Mouse (Mus musculus): ENCODE results near the gene Fam69b. TPM values are rescaled to one million over a fixed set of nuclear protein-coding genes. Genes with fewer than 3 reads are reported as not detected.

Gene Fam69b
- total and polyA plus RNA-seq, 3 experiments, result 20.0 to 47.6 (median 21.1) TPM

DNA sequence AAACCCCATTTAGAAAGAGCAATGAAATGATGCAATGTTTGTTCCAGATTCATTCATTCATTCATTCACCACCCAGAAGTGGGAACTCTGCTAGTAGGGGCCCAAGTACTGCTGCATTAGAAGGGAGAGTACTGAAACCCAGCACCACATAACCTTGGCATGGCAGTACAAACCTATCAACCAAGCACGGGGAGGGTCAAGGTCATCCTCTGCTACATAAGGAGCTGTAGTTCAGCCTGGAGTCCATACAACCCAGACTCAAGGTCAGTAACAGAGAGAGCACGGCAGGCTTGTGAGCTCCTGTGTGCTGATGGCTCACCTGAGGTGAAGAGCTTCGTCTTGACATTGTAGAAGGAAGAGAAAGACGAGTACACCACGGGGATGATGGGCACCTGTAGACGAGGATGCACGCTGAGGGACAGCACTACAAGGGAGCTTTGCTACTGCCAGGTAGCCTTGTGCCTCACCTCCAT, 33.8 kb upstream of the Fam69b start:
- H3K27ac ChIP-seq, result no peak overlapping the region
- TF ChIP-seq POLR2A (IDR thresholded peaks at IDR 0.05; ENCODE audit: insufficient read depth, low read depth, low read length) (peak; percentile 80), CTCF (IDR thresholded peaks at IDR 0.05) (no peak)
- H3K4me1 ChIP-seq (ENCODE audit: control insufficient read depth, insufficient read depth, low read length), result no peaks in the 10 kb centered on the region; the same call in 1 of the 2 replicates
- no peak overlapping the region for H3K4me3 ChIP-seq
- no peak overlapping the region for H3K9ac ChIP-seq (ENCODE audit: low read depth, low read length)
- H3K36me3 ChIP-seq (ENCODE audit: control insufficient read depth, insufficient read depth, low read length), result peaks cover 5% of the 10 kb centered on the region; the same call in 1 of the 2 replicates
- WGBS, result 54% methylated on average over 7 of the region's 7 CpGs
- H3K79me2 ChIP-seq (replicated peaks; ENCODE audit: control insufficient read depth, insufficient read depth, low read length), result no peaks in the 10 kb centered on the region
- no peaks in the 10 kb centered on the region for H3K27me3 ChIP-seq (ENCODE audit: control insufficient read depth, insufficient read depth, low read length)
- intact Hi-C loops (cut with DNase I), result no loop called here
- no peak for DNase-seq

DNA sequence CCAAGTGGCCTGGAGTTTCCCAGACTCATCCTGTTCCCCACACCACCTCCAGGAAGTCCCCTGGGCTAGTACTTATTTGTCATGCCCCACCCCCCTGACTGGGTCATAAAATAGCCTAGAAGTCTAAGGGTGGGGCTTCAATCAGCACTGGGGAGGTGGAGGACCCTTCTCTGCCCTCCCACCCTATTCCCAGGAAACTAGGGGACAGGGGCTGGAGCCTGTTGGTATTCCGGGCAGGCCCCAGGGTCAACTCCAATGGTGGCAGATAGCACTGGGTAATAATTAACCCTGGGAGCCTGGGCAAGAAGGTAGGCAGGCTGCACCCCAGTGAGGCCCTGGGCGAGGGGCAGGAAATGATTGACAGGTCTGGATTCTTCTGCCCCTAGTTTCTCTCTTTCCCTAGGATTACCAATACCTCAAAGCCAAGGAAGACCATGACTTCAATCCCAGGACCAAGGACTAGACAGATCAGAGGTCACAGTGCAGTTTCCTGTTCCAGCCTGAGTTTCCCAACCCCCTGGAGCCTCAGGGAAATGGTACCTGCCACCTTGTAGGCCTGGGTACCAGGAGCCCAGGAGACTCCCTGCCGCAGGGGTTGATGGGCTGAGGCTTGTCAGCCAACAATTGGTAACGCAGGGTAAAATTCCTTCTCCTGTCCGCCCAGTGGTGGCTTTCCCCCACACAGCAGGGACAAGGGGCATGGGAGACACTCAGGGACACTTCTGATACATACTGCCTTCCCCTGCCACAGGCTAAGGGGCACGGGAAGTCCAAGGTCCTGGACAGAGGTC, 33.1 kb upstream of the Fam69b start:
- TF ChIP-seq POLR2A (IDR thresholded peaks at IDR 0.05; ENCODE audit: insufficient read depth, low read depth, low read length) (peak; percentile 49), CTCF (IDR thresholded peaks at IDR 0.05) (no peak), EP300 (IDR thresholded peaks at IDR 0.05; ENCODE audit: insufficient read depth, low read depth, low read length) (peak; percentile 4; the same call in 1 of the 2 replicates)
- 57% methylated on average over 6 of the region's 6 CpGs for WGBS
- Histone ChIP-seq H3K4me3 (no peak overlapping the region), H3K36me3 (ENCODE audit: control insufficient read depth, insufficient read depth, low read length) (peaks cover 5% of the 10 kb centered on the region; the same call in 1 of the 2 replicates), H3K9ac (ENCODE audit: low read depth, low read length) (no peak overlapping the region), H3K79me2 (replicated peaks; ENCODE audit: control insufficient read depth, insufficient read depth, low read length) (no peaks in the 10 kb centered on the region), H3K27ac (no peak overlapping the region), H3K4me1 (ENCODE audit: control insufficient read depth, insufficient read depth, low read length) (no peaks in the 10 kb centered on the region; the same call in 1 of the 2 replicates), H3K27me3 (ENCODE audit: control insufficient read depth, insufficient read depth, low read length) (no peaks in the 10 kb centered on the region)
- intact Hi-C loops (cut with DNase I), result no loop called here
- peak; percentile 51 to 55 for DNase-seq

DNA sequence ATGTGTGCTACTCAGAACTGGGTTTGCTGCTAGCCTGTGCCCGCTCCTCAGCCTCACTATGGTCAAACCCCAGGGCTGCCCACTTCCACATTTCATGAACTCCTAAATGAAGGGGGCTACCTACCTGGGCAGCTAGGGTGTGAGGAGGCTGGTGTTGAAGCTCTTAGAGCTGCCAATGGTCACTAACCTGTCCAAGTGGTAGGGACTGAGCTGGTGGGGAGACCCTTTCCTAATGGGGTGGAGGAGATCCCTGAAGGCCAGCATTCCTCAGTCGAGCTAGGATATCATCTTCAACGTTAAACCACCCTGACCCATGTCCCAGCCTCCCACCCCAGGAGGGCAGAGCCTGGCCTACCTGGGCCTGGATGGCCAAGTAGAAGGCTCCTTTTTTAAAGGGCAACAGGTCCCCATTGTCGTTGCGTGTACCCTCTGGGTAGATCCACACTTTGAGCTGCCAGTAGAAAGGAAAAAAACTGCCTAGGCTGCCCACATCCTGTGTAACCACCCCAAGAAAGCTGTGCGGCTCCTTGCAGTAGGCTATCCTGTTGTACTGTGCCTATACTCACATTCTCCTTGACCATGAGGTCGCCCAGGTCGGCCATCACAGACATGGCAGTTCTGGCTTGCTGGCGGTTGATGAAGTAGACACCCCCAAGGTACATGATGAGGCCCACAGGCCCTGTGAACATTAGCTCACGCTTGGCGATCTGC, 32.4 kb upstream of the Fam69b start:
- 52% methylated on average over 11 of the region's 11 CpGs for WGBS
- intact Hi-C loops (cut with DNase I), result no loop called here
- Histone ChIP-seq H3K4me1 (ENCODE audit: control insufficient read depth, insufficient read depth, low read length) (no peaks in the 10 kb centered on the region; the same call in 1 of the 2 replicates), H3K27me3 (ENCODE audit: control insufficient read depth, insufficient read depth, low read length) (no peaks in the 10 kb centered on the region), H3K36me3 (ENCODE audit: control insufficient read depth, insufficient read depth, low read length) (peaks cover 5% of the 10 kb centered on the region; the same call in 1 of the 2 replicates), H3K4me3 (no peak overlapping the region), H3K9ac (ENCODE audit: low read depth, low read length) (no peak overlapping the region), H3K79me2 (replicated peaks; ENCODE audit: control insufficient read depth, insufficient read depth, low read length) (no peaks in the 10 kb centered on the region), H3K27ac (no peak overlapping the region)
- TF ChIP-seq POLR2A (IDR thresholded peaks at IDR 0.05; ENCODE audit: insufficient read depth, low read depth, low read length) (no peak; the same call in 1 of the 2 replicates), EP300 (IDR thresholded peaks at IDR 0.05; ENCODE audit: insufficient read depth, low read depth, low read length) (0 out of 2 replicates have a peak, but pooled peaks have one; percentile 3), CTCF (IDR thresholded peaks at IDR 0.05) (no peak)
- DNase-seq, result peak in 1 of 2 experiments; percentile 31

DNA sequence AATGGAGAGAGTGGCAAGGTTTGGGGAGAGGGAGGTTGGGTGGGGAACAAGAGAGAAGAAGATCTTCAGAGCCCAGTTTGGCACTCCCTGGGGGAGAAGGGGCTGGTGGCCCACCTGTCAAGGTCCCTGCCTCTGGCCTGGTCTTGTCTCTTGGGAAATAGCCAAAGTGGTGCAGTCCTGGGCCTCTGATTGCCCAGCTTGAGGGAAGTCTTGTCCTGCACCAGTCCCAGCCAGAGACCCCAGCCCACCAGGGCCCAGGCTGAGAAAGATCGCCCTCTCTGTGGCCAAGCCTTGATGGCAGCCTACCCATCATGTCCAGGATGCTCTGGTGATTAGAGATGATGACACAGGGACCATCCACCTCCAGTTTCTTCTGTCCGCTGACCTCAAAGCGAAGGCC, 31.4 kb upstream of the Fam69b start:
- Histone ChIP-seq H3K4me1 (ENCODE audit: control insufficient read depth, insufficient read depth, low read length) (no peaks in the 10 kb centered on the region; the same call in 1 of the 2 replicates), H3K27ac (no peak overlapping the region), H3K27me3 (ENCODE audit: control insufficient read depth, insufficient read depth, low read length) (no peaks in the 10 kb centered on the region), H3K9ac (ENCODE audit: low read depth, low read length) (no peak overlapping the region), H3K4me3 (no peak overlapping the region), H3K36me3 (ENCODE audit: control insufficient read depth, insufficient read depth, low read length) (peaks cover 3% of the 10 kb centered on the region; the same call in 1 of the 2 replicates), H3K79me2 (replicated peaks; ENCODE audit: control insufficient read depth, insufficient read depth, low read length) (no peaks in the 10 kb centered on the region)
- DNase-seq, result no peak
- TF ChIP-seq CTCF (IDR thresholded peaks at IDR 0.05), result no peak
- TF ChIP-seq EP300 (IDR thresholded peaks at IDR 0.05; ENCODE audit: insufficient read depth, low read depth, low read length), result no peak
- TF ChIP-seq POLR2A (IDR thresholded peaks at IDR 0.05; ENCODE audit: insufficient read depth, low read depth, low read length), result no peak; the same call in 1 of the 2 replicates
- 86% methylated on average over 3 of the region's 3 CpGs for WGBS
- intact Hi-C loops (cut with DNase I), result no loop called here

DNA sequence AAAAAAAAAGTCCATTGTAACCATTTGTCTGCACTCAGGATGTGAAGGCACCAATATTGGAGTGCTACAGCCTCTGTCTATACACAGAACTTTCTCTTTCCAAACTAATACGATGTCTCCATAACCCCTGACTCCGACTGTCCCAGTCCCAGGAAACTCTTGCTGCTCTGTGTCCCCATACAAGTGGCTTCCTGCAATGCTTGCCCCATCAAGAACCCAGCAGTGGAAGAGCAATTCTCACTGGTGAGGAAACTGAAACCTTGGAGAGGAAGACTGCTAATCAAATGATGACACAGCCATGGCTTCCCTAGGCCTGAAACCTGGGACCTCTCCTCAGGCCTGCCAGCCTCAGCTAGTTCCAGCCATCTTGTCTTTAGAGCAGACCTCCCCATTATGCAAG, 30.4 kb upstream of the Fam69b start:
- no peaks in the 10 kb centered on the region for H3K36me3 ChIP-seq (ENCODE audit: control insufficient read depth, insufficient read depth, low read length)
- H3K4me1 ChIP-seq (ENCODE audit: control insufficient read depth, insufficient read depth, low read length), result no peaks in the 10 kb centered on the region; the same call in 1 of the 2 replicates
- TF ChIP-seq CTCF (IDR thresholded peaks at IDR 0.05) (no peak), POLR2A (IDR thresholded peaks at IDR 0.05; ENCODE audit: insufficient read depth, low read depth, low read length) (no peak), EP300 (IDR thresholded peaks at IDR 0.05; ENCODE audit: insufficient read depth, low read depth, low read length) (no peak)
- DNase-seq, result no peak
- H3K27me3 ChIP-seq (ENCODE audit: control insufficient read depth, insufficient read depth, low read length), result no peaks in the 10 kb centered on the region
- intact Hi-C loops (cut with DNase I), result no loop called here
- WGBS, result 51% methylated on average over 2 of the region's 2 CpGs
- H3K4me3 ChIP-seq, result no peak overlapping the region
- no peaks in the 10 kb centered on the region for H3K79me2 ChIP-seq (replicated peaks; ENCODE audit: control insufficient read depth, insufficient read depth, low read length)
- H3K9ac ChIP-seq (ENCODE audit: low read depth, low read length), result no peak overlapping the region
- H3K27ac ChIP-seq, result no peak overlapping the region

Data from heart, adult 2 months (tissue).